Mouse (Mus musculus) bone marrow, adult 2 months (tissue): ENCODE data around the gene Cxcr5. TPM values are rescaled to one million over a fixed set of nuclear protein-coding genes. Genes with fewer than 3 reads are reported as not detected.

ENCODE experiments used
- H3K27ac ChIP-seq: fragments of 200-500 bp; 2 replicates; pipeline ENCODE4 v1.5.1; 2012; ENCODE audit warnings: low read depth, mild to moderate bottlenecking, control low read depth, inconsistent platforms, low read length; ENCODE audit not compliant: control insufficient read depth, poor library complexity, insufficient read depth
- H3K4me1 ChIP-seq: fragments of 200-500 bp; 2 replicates; pipeline ENCODE4 v1.6.1; 2011; ENCODE audit warnings: low read length; ENCODE audit not compliant: control insufficient read depth, insufficient read depth
- H3K4me3 ChIP-seq: fragments of 200-500 bp; replicated peaks from 2 replicates; pipeline ENCODE3; 2011; ENCODE audit warnings: mild to moderate bottlenecking, low read depth, low read length, control low read depth; ENCODE audit not compliant: control insufficient read depth
- CTCF ChIP-seq: fragments of 200-500 bp; IDR thresholded peaks from 2 replicates; pipeline ENCODE4 v1.5.1; 2011; ENCODE audit warnings: low read length, control low read depth; ENCODE audit not compliant: control insufficient read depth, insufficient read depth
- POLR2A ChIP-seq: fragments of 200-500 bp; IDR thresholded peaks from 2 replicates; pipeline ENCODE4 v1.6.1; 2011; ENCODE audit warnings: low read depth, mild to moderate bottlenecking, control low read depth, low read length, borderline replicate concordance; ENCODE audit not compliant: control insufficient read depth
- WGBS: fragments of 180-500 bp; shearing (Covaris S2); methylation state at CpG from one replicate; pipeline ENCODE4 v1.1.7; 2018; 5-methylcytosine and 5-hydroxymethylcytosine counted together
- polyA plus RNA-seq: library from polyadenylated mRNA; stranded (reverse); fragments of >200 nt; gene quantifications from 2 replicates; pipeline ENCODE4 v1.2.4, GENCODE M21; 2011; ENCODE audit warnings: low replicate concordance; ENCODE audit not compliant: missing spikeins, insufficient read depth, insufficient read length

Gene Cxcr5
- polyA plus RNA-seq, 1 experiment, result 13.4 TPM

DNA sequence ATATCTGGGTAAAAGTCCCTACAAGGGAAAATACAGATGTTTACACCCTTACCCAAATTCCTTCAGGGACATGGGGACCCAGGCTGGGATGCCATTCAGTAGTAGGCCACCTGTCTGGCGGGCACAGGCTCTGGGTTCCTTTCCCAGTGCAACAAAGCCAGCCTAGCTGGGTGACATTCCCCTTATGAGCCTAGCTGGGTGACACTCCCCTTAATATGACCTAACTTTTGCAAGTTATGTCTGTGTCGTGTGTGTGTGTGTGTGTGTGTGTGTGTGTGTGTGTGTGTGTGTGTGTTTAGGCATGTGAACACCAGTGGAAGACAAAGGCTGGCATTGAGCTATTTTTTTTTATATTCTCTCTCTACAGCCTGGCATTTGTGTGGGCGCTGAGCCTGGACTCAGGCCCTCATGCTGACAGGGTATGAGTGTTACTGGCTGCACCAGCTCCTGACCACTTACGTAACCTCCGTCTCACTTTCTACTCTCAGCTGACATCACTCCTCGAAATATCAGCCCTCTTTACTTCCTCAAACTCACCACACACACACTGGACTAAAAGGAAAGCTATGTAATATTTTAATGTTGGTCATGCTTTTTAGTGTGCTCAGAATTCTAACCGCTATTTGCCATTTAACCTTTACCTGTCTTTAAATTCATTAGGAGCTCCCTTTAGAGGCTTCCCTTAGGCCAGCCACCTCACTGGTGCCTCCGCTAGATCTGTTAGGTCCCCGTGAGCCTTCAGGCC is 5.8 kb upstream of the Cxcr5 start:
- WGBS, result 22% methylated on average over 9 of the region's 9 CpGs
- H3K27ac ChIP-seq, result peak overlapping the region; percentile 93
- H3K4me3 ChIP-seq, result peak overlapping the region; percentile 5
- peaks cover 7% of the 10 kb centered on the region for H3K4me1 ChIP-seq
- TF ChIP-seq POLR2A (no peak), CTCF (no peak)

DNA sequence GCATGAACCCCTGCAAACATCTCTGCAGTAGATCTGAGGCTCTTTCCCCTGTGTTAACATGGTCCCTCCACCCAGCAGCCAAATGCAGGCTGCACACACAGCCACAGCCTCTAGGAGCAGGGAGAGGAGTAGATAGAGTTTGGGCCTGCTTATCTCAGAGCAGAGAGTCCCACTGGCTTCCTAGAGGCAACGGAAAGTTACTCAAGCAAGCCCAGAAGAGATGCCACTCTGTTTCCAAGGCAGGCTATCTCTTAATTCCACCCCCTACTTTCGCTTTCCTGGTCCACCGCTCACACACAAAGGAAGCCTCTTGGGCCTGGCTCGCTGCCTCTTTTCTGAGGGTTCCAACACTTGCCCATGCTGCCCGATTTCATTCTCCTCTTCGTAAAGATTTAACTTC is 3.7 kb upstream of the Cxcr5 start:
- Histone ChIP-seq H3K4me3 (no peak overlapping the region), H3K4me1 (peaks cover 7% of the 10 kb centered on the region), H3K27ac (peak overlapping the region; percentile 3)
- no peak for TF ChIP-seq CTCF
- TF ChIP-seq POLR2A, result no peak
- WGBS, result 10% methylated on average over 6 of the region's 6 CpGs

DNA sequence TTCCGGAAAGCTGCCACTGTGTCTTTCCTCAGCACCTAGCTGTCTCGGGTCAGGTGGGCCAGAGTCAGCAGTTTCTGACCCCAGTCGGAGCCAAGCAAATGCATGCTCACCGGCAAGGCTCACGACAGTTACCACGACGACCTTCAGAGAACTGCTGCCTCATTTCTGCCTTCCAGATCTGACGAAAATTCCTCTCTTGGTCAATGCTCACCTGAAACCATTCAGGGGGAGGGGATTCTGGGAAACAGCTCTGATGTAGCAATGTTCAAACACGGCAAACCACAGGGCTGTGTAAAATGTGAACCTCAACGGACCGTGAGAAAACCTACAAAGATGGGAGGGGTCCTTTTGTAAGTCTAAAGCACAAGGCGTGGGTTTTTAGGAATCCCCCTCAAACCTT is 1.3 kb upstream of the Cxcr5 start:
- Histone ChIP-seq H3K27ac (peak overlapping the region; percentile 2; the same call in 1 of the 2 replicates), H3K4me3 (no peak overlapping the region), H3K4me1 (peaks cover 5% of the 10 kb centered on the region)
- TF ChIP-seq POLR2A, result no peak
- no peak for TF ChIP-seq CTCF
- 40% methylated on average over 12 of the region's 12 CpGs for WGBS

DNA sequence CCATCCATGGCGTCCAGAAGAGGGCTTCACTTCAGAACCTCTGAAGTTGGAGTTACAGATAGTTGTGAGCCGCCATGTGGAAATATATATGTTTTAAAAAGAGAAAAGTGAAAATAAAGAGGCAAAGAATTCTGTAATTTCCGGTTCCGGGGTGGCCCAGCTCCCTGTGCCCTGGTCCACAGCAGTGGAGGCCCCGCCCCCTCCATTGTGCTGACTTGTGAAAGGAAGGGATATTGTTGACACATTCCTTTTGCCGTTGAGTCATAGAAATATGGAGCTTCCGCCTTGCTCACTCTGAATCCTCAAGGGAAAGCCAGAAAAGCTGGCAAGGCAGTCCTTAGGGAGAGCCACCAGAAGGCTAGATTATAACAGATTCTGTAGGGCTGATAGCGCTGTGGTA is 9.5 kb downstream of the Cxcr5 start:
- no peak for TF ChIP-seq POLR2A
- TF ChIP-seq CTCF, result no peak
- 61% methylated on average over 8 of the region's 8 CpGs for WGBS
- Histone ChIP-seq H3K4me3 (no peak overlapping the region), H3K4me1 (peaks cover 3% of the 10 kb centered on the region; the same call in 1 of the 2 replicates), H3K27ac (no peak overlapping the region)

DNA sequence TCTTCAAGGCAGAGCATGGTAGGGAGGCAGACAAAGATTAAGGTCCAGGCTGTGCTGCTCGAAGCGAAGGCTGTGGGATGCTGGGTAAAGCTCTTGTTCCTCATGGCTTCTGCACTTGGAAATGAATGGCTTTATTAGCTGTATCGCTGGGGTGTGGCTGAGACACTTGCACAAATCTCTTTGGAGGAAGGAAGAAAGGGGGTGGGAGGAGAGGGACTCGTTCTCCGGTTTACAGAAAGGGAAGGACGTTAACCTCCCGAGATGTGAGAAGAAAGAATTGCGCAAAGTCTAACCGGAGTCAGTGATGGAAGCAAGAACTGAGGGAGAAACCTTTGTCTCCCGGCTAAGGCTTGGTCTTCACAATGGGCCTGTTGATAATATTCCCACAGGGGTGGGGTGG is 10.5 kb downstream of the Cxcr5 start:
- 9% methylated on average over 10 of the region's 10 CpGs for WGBS
- no peak overlapping the region for H3K4me3 ChIP-seq
- H3K4me1 ChIP-seq, result peaks cover 3% of the 10 kb centered on the region; the same call in 1 of the 2 replicates
- TF ChIP-seq CTCF (no peak), POLR2A (no peak)
- H3K27ac ChIP-seq, result no peak overlapping the region

DNA sequence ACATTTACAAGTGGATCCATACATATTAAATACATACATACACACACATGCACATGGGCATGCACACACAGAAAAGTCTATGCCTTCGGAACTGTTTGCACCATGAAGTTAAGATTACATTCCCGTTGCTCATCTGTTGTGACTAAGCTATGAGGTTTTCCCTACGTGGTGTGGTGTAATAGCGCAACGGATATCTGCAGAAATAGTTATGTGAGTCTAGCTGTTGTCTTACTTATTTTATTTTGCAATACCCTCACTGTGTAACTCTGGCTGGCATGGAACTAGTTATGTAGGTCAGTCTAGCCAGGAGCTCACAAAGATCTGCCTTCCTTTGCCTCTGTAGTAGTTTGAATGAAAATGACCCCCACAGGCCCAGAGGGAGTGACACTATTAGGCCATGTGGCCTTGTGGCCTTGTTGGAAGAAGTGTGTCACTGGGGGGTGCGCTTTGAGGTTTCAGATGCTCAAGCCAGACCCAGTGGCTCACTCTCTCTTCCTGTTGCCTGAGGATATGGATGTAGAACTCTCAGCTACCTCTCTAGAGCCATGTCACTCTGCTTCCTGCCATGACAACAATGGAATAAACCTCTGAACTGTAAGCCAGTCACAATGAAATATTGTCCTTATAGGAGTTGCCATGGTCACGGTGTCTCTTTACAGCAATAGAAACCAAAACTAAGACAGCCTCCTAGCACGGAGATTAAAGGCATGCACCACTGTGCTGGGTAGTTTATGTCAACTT is 13.1 kb downstream of the Cxcr5 start:
- Histone ChIP-seq H3K4me3 (no peak overlapping the region), H3K4me1 (peaks cover 3% of the 10 kb centered on the region; the same call in 1 of the 2 replicates), H3K27ac (peak overlapping the region; percentile 6; the same call in 1 of the 2 replicates)
- TF ChIP-seq CTCF, result no peak
- WGBS, result 56% methylated on average over 8 of the region's 8 CpGs

DNA sequence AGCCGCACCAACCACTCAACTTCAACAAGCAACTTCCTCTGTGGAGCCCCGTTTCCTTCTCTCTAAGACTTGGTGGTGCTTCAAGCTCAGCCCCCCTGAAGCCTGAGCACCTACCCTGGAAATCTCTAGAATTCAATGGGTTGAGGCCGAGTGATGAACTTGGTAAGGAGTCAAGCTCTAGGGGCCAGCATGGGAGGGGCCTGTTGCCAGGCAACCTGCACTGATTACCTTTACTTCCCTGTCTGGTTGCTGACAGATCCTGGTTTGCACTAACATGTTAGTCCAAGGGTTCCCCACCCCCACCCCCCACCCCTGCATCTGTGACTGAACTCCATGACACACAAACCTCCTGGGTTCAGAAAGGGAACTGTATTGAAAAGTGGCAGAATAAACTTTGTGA is 16.7 kb downstream of the Cxcr5 start:
- Histone ChIP-seq H3K4me1 (peaks cover 3% of the 10 kb centered on the region; the same call in 1 of the 2 replicates), H3K4me3 (no peak overlapping the region), H3K27ac (0 out of 2 replicates have a peak overlapping the region, but pooled peaks have one; percentile 10)
- 34% methylated on average over 3 of the region's 3 CpGs for WGBS
- TF ChIP-seq CTCF (no peak), POLR2A (no peak)

DNA sequence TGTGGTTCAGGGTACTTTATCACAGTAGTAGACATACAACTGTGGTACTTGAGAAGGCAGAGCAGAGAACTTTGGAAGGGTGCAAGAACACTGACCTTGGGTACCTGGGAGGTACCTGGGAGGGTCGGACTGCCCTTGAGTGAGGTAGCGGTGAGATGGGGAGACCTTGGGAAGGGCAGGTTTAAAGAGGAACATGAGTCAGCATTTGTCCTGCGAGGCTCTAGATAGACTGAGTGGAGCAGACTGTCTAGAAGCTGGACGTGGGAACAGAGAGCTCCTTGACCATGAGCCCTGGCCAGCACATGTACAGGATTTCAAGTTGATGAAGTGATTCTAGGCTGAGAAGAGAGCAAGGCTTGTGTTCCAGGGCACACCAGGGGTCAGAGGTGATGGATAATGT is 19.3 kb downstream of the Cxcr5 start:
- Histone ChIP-seq H3K4me3 (no peak overlapping the region), H3K4me1 (peaks cover 2% of the 10 kb centered on the region; the same call in 1 of the 2 replicates), H3K27ac (no peak overlapping the region)
- 24% methylated on average over 4 of the region's 4 CpGs for WGBS
- TF ChIP-seq CTCF, result no peak
- no peak for TF ChIP-seq POLR2A
